ENCODE assay signal across 21 mouse cellular contexts in the genomic region with DNA sequence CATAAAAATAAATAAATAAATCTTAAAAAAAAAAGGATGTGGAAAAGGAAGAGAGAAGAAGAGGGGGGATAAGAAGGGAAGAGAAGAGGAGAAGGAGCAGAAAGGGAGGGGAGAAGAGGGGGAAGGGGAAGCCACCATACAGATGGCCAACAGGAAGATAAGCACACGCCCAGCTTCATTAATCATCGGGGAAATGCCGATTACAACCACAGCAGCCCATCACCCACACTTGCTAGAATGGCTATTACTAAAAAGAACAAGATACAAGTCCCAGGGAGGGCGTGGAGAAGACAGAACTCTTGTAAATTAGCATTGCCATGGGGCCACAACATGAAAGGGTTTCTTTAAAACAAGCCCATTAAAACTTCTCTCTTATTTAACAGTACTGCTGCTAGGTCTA.
"Had no signal": no experiment of that assay in that cellular context is flagged by ENCODE, and none has a peak within 500 bp of the region (broad histone marks: within the 10 kb centered on the region; RNA-seq: fewer than 3 reads in every experiment).

No protein-coding gene starts in this region.

- H3K36me3 ChIP-seq: heart, embryonic 10.5 days; heart, embryonic 12.5 days; hindbrain, embryonic 10.5 days; hindbrain, embryonic 12.5 days; intestine, embryonic 15.5 days; limb, embryonic 10.5 days; limb, embryonic 12.5 days; liver, embryonic 13.5 days had no signal

- H3K4me1 ChIP-seq: heart, embryonic 10.5 days; heart, embryonic 12.5 days; hindbrain, embryonic 10.5 days; hindbrain, embryonic 12.5 days; intestine, embryonic 15.5 days; limb, embryonic 10.5 days; limb, embryonic 12.5 days; liver, embryonic 13.5 days had no signal

- H3K27me3 ChIP-seq: heart, embryonic 12.5 days; hindbrain, embryonic 12.5 days; intestine, embryonic 15.5 days; limb, embryonic 12.5 days; liver, embryonic 13.5 days had no signal

- DNase-seq: gastrocnemius, postnatal 14 days; heart, adult 18-20 months; heart, postnatal 10 days; heart, postnatal 4 days; kidney, adult 18-20 months; kidney, adult 8-10 months; kidney, postnatal 10 days; kidney, postnatal 25 days; kidney, postnatal 4 days; liver; liver, embryonic 13.5 days had no signal

- H3K4me3 ChIP-seq: heart, embryonic 10.5 days; heart, embryonic 12.5 days; hindbrain, embryonic 10.5 days; hindbrain, embryonic 12.5 days; intestine, embryonic 15.5 days; layer of hippocampus, adult 2 months; left cerebral cortex, adult 2 months; limb, embryonic 10.5 days; limb, embryonic 12.5 days; liver, embryonic 13.5 days had no signal

- H3K9ac ChIP-seq: heart, embryonic 12.5 days; hindbrain, embryonic 12.5 days; hindbrain, embryonic 14.5 days; intestine, embryonic 15.5 days; limb, embryonic 12.5 days; liver, embryonic 13.5 days had no signal

- H3K9me3 ChIP-seq: heart, embryonic 10.5 days; hindbrain, embryonic 10.5 days; hindbrain, embryonic 12.5 days; intestine, embryonic 15.5 days; limb, embryonic 10.5 days; limb, embryonic 12.5 days; liver, embryonic 13.5 days had no signal

- H3K27ac ChIP-seq: heart, embryonic 10.5 days; hindbrain, embryonic 10.5 days; hindbrain, embryonic 12.5 days; hindbrain, embryonic 14.5 days; intestine, embryonic 15.5 days; layer of hippocampus, adult 2 months; left cerebral cortex, adult 2 months; limb, embryonic 10.5 days; limb, embryonic 12.5 days; liver, embryonic 13.5 days had no signal
